Mouse (Mus musculus) liver, adult 2 months (tissue): ENCODE results near the gene Pik3r3.

Source experiments
- CTCF ChIP-seq: fragments of 200-500 bp; IDR thresholded peaks from 2 replicates; pipeline ENCODE4 v1.5.1; 2011; ENCODE audit warnings: low read depth, low read length, control low read depth
- POLR2A ChIP-seq: fragments of 200-500 bp; IDR thresholded peaks from 2 replicates; pipeline ENCODE4 v1.6.1; 2011; ENCODE audit warnings: low read length, control low read depth; ENCODE audit not compliant: insufficient read depth; ENCODE audit errors: extremely low read depth

DNA sequence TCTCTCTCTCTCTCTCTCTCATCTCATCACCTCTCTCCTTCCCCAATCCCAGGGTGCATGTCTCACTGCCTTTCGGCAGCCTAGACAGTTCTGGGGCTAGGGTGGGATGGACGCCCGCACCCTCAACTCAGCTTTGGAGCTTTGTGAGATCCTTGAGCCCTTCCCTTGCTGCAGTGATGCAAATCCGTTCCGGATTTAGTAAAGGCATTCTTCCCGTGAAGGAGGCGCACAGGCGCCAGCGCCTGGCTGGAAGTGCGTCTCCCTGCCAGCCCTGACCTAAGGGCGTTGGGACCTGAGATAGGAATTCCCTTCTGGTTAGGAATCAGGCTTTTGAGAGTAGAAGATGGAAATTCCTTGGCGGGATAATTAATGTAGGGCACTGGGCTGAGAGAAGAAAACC lies 38.7 kb upstream of the Pik3r3 start:
- TF ChIP-seq CTCF (no peak), POLR2A (no peak)
